Mouse (Mus musculus): ENCODE data around the gene Gm45844. TPM values are rescaled to one million over a fixed set of nuclear protein-coding genes. Genes with fewer than 3 reads are reported as not detected.

The Gm45844 gene
- polyA plus RNA-seq (2015; fragmentation: Illumina TruSeq; extraction: RNeasy Lipid Tissue Mini Kit (QIAGEN cat#74804); ENCODE audit: insufficient read depth, low replicate concordance), result 2.4 TPM

GRCm38 (mm10) chr7:7277966-7278567 lies at the start of gene Gm45844:
Gene Gm45844, minus strand, starts transcription at chr7:7278289.

DNA sequence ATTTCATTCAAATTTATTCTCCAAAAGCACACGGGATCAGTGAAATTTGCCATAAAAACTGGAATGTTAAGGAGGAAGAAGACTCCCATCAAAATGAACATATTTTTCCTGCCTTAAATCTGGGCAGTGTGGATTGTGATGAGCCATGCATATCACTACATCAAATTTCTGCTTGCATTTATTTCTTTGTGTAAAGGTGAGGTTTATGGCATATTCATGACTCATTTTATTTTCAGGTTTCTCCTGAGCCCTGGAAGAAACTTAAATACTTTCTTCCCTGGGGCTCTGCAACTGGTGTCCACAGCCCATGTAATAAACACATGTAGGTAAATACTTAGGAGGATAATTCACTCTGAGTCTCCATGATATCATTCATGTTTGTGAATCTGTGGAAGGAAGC lies 30.9 kb downstream of the Gm45844 start, which contains the start of gene Vmn2r29:
Vmn2r29 (minus strand) TSS at position 101 of the 400 bp plus-strand sequence.

DNA sequence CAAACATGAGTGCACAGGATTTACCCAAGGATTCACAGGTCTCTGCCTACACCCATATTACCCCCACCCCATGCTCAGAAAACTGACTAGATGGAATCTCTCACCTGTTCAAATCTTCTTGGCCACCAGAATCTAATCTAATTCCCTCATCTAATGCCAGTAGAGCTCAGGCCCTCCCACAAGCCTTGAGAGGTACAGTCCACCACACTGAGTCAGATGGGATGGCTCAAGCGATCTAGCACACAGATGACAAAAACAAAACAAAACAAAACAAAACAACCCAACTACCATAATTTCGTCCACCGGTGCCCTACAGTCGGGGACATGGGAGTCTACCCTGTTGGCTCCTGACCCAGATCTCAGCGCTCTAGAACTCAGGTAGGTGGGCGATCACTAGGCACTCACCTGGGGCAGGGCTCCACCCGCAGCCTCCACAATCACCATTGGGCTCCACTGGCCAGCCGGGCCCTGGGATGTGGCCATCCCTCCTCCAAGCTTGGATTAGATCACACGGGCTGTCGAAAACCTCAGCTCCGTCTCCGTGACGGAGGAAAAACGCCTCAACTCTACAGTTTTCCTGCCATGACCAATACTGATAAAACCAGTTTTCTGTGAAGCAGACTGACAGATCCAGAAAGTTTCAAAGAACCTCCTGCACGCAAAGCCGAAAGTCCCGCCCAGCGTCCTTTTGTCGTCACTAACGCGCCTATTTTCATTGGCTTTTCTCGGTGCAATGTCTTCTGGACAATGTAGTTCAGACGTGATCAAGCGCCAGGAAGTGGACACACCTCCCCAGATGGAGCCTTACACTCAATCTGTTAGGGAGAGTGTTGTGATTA lies 68.6 kb downstream of the Gm45844 start, which contains the start of gene Zfp772:
Zfp772 (minus strand) TSS at position 686 of the 839 bp plus-strand sequence.

GRCm38 (mm10) chr7:7171227-7172147 lies 106.6 kb downstream of the Gm45844 start, which contains the start of gene Zfp418:
Gene Zfp418, plus strand, starts transcription at chr7:7171330.

Other genes starting within 250 kb of the Gm45844 start
- gene Zfp954, start 156.8 kb downstream of the Gm45844 start, polyA plus RNA-seq (2015; fragmentation: Illumina TruSeq; extraction: RNeasy Lipid Tissue Mini Kit (QIAGEN cat#74804); ENCODE audit: insufficient read depth, low replicate concordance), result 19.8 TPM
- gene Zfp773, start 141.5 kb downstream of the Gm45844 start, polyA plus RNA-seq (2015; fragmentation: Illumina TruSeq; extraction: RNeasy Lipid Tissue Mini Kit (QIAGEN cat#74804); ENCODE audit: insufficient read depth, low replicate concordance), result 8.6 TPM
- 4.3 TPM for gene Zfp418, start 107.0 kb downstream of the Gm45844 start, polyA plus RNA-seq (2015; fragmentation: Illumina TruSeq; extraction: RNeasy Lipid Tissue Mini Kit (QIAGEN cat#74804); ENCODE audit: insufficient read depth, low replicate concordance)
- 4.8 TPM for gene Zfp772, start 68.3 kb downstream of the Gm45844 start, polyA plus RNA-seq (2015; fragmentation: Illumina TruSeq; extraction: RNeasy Lipid Tissue Mini Kit (QIAGEN cat#74804); ENCODE audit: insufficient read depth, low replicate concordance)
- 1.2 TPM for gene Vmn2r29, start 31.0 kb downstream of the Gm45844 start, polyA plus RNA-seq (2015; fragmentation: Illumina TruSeq; extraction: RNeasy Lipid Tissue Mini Kit (QIAGEN cat#74804); ENCODE audit: insufficient read depth, low replicate concordance)
- gene Clcn4, start 22.6 kb upstream of the Gm45844 start, polyA plus RNA-seq (2015; fragmentation: Illumina TruSeq; extraction: RNeasy Lipid Tissue Mini Kit (QIAGEN cat#74804); ENCODE audit: insufficient read depth, low replicate concordance), result 56.7 TPM
- gene Vmn2r30, start 59.3 kb upstream of the Gm45844 start, polyA plus RNA-seq (2015; fragmentation: Illumina TruSeq; extraction: RNeasy Lipid Tissue Mini Kit (QIAGEN cat#74804); ENCODE audit: insufficient read depth, low replicate concordance), result not detected
- not detected for gene Gm45783, start 96.3 kb upstream of the Gm45844 start, polyA plus RNA-seq (2015; fragmentation: Illumina TruSeq; extraction: RNeasy Lipid Tissue Mini Kit (QIAGEN cat#74804); ENCODE audit: insufficient read depth, low replicate concordance)
- gene Vmn2r31, start 121.4 kb upstream of the Gm45844 start, polyA plus RNA-seq (2015; fragmentation: Illumina TruSeq; extraction: RNeasy Lipid Tissue Mini Kit (QIAGEN cat#74804); ENCODE audit: insufficient read depth, low replicate concordance), result not detected
- gene Vmn2r32, start 201.7 kb upstream of the Gm45844 start, polyA plus RNA-seq (2015; fragmentation: Illumina TruSeq; extraction: RNeasy Lipid Tissue Mini Kit (QIAGEN cat#74804); ENCODE audit: insufficient read depth, low replicate concordance), result not detected